Mouse (Mus musculus) megakaryocyte, embryonic 14.5 days (primary cell): ENCODE data around the gene Plg. TPM values are rescaled to one million over a fixed set of nuclear protein-coding genes. Genes with fewer than 3 reads are reported as not detected.

Experiments
- H3K27me3 ChIP-seq: replicated peaks from 2 replicates; pipeline ENCODE3; 2012; ENCODE audit warnings: inconsistent platforms
- H3K36me3 ChIP-seq: replicated peaks from 2 replicates; pipeline ENCODE3; 2012; ENCODE audit warnings: low read length, inconsistent platforms, mixed read lengths
- H3K4me1 ChIP-seq: 2 replicates; pipeline ENCODE4 v1.6.1; 2012; ENCODE audit warnings: inconsistent platforms
- H3K4me3 ChIP-seq: replicated peaks from 2 replicates; pipeline ENCODE3; 2012; ENCODE audit warnings: moderate library complexity, mild to moderate bottlenecking, inconsistent platforms
- H3K9me3 ChIP-seq: 2 replicates; pipeline ENCODE4 v1.6.1; 2012; ENCODE audit warnings: inconsistent platforms
- FLI1 ChIP-seq: IDR thresholded peaks from 2 replicates; pipeline ENCODE4 v1.6.1; 2012; ENCODE audit warnings: low read length, inconsistent platforms, mixed read lengths
- GATA1 ChIP-seq: IDR thresholded peaks from 3 replicates; pipeline ENCODE4 v1.6.1; 2012; ENCODE audit warnings: mixed read lengths, low read length, inconsistent platforms, borderline replicate concordance
- polyA plus RNA-seq: library from polyadenylated mRNA; stranded (reverse); fragments of >175 nt; gene quantifications from 2 replicates; pipeline ENCODE4 v1.2.3, GENCODE M21; 2012; ENCODE audit warnings: low replicate concordance; ENCODE audit not compliant: insufficient read depth

Gene Plg
- polyA plus RNA-seq, 1 experiment = not detected

DNA sequence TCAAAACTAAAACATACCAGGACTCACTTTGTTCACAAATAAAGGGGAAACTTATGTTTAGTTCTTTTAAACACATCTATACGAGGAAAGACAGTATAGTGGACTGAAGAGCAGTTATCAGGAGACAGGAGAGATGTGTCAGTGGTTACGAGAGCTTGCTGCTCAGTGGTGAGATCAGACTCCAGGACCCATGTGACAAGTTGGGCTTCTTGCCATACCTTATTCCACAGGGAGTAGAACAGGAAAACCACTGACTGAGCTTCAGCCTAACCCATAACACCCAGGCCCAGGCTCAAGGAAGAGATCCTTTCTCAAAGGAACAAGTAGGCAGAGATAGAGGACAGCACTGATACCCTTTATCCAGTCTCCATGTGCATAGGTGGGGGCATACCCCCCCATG, 66.2 kb downstream of the Plg start:
- peaks cover 8% of the 10 kb centered on the region for H3K9me3 ChIP-seq
- no peak overlapping the region for H3K4me3 ChIP-seq
- no peak for TF ChIP-seq FLI1
- no peak for TF ChIP-seq GATA1
- peaks cover 3% of the 10 kb centered on the region for H3K36me3 ChIP-seq
- H3K4me1 ChIP-seq = peaks cover 23% of the 10 kb centered on the region
- no peaks in the 10 kb centered on the region for H3K27me3 ChIP-seq

DNA sequence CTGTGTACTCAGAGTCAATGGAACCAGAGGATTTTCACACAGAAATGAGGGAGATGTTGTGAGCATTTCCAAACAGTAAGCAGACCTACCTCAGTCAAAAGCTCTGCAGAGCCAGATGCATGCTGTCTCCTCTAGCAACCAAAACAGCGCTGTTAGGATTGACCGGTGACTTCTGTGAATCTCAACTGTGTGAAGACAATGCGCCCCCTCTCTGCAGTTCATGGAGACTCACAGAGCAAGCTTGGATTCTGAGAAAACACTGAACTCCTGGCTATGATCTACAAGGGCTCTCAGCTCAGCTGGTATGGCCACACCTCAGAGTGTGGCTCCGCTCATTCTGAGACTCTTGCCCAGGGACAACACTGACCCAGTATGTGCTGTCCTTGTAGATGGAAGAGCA, 72.8 kb downstream of the Plg start:
- TF ChIP-seq GATA1 = no peak
- no peaks in the 10 kb centered on the region for H3K9me3 ChIP-seq
- H3K4me1 ChIP-seq = peaks cover 6% of the 10 kb centered on the region
- no peak overlapping the region for H3K4me3 ChIP-seq
- H3K27me3 ChIP-seq = no peaks in the 10 kb centered on the region
- H3K36me3 ChIP-seq = no peaks in the 10 kb centered on the region

DNA sequence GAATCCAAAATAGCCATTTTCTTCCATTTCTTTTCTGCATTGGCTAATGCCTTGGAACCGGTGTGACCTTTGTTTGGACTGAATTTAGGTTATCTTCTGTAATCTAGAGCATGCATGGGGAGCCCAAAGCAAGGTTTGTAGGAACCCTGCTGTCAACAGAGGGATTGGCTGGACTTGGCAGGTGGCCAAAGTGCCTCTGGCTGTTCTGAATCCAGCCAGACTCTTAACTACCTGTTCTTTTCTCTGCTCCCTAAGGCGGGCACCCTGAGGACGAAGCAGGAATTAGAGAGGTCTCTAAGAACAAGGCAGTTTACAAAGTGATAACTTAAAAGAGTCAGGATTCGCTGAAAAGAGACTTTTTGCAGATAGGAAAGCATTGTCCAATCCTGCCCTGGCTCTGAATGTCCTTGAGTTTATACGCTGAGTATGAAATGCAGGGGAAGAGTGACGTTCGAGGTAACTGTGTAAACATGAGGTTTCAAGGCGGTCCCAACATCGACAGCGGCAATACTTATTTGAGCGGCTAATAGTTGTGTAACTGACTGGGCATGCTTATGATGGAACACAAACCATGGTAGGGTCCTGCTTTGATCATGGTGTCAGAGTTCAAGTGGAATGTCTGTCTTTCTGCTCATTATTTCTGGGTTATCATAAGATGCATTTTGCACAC, 74.6 kb downstream of the Plg start:
- peaks cover 6% of the 10 kb centered on the region for H3K4me1 ChIP-seq
- no peak overlapping the region for H3K4me3 ChIP-seq
- no peaks in the 10 kb centered on the region for H3K9me3 ChIP-seq
- no peaks in the 10 kb centered on the region for H3K27me3 ChIP-seq
- TF ChIP-seq GATA1 (no peak), FLI1 (no peak)
- H3K36me3 ChIP-seq = no peaks in the 10 kb centered on the region

DNA sequence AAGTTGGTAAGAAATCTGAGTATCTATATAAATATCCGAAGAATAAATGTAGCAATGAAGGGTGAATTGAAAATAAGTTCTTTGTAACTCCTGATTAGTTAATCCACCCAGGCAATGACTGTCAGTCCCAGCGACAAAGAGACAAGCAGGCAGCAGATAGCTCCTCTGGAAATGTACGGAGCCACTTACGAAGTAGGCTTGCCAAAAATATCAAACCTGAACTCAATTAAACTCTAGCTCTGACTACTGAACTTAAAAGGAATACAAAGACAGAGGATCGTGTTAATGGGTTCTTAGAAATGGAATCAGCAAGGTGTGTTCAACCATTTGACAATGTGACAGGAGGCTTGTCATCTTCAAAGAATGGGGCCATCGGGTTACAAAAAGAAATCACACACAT, 75.3 kb downstream of the Plg start:
- no peaks in the 10 kb centered on the region for H3K9me3 ChIP-seq
- no peak overlapping the region for H3K4me3 ChIP-seq
- H3K27me3 ChIP-seq = no peaks in the 10 kb centered on the region
- peaks cover 12% of the 10 kb centered on the region for H3K4me1 ChIP-seq
- no peaks in the 10 kb centered on the region for H3K36me3 ChIP-seq
- TF ChIP-seq FLI1 (no peak), GATA1 (no peak)

DNA sequence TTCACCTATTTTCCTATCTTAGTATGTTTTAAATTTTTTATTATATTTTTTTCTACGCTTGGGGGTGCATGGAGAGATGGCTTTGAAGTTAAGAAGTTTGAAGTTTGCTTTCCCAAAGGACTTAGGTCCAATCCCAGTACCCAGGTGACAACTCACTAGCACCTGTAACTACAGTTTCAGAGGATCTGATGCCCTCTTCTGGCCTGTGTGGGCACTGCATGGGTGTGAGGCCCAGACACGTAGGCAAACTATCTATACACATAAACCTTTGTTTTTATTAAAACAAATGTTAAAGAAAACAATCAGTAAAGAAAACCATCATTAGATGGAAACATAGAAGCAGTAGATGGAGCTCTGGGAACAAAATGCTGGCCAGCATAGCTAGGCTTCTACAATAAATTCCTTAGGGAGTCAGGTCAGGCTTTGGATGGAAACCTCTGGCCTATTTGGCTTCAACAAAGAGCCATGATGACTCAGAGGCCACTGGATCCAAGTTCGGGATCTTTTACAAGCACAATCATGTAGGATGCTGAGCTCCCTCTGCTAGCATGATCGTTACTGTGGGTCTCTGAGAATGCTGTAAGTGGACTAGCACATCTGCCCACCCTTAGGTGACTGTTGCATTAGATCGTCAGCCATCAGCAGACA, 76.9 kb downstream of the Plg start:
- Histone ChIP-seq H3K27me3 (no peaks in the 10 kb centered on the region), H3K4me3 (no peak overlapping the region), H3K4me1 (peaks cover 14% of the 10 kb centered on the region), H3K9me3 (no peaks in the 10 kb centered on the region), H3K36me3 (no peaks in the 10 kb centered on the region)
- no peak for TF ChIP-seq FLI1
- no peak for TF ChIP-seq GATA1

DNA sequence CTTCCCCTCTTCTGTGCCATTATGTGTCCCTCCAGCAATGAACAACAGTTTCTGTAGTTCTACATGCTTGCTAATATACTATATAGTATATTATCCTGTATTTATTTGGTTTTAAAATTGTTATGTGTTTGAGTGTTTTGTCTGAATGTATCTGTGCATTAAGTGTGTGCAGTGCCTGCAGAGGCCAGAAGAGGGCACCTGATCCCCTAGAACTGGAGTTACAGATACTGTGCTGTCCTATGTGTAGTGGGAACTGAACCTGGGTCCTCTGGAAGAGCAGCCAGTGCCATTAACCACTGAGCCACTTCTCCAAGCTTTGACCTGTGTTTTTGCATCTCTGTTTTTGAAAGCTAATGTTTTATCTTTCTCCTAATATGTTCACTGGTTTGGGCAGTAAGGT, 82.8 kb downstream of the Plg start:
- TF ChIP-seq GATA1 (no peak), FLI1 (no peak)
- H3K36me3 ChIP-seq = no peaks in the 10 kb centered on the region
- no peak overlapping the region for H3K4me3 ChIP-seq
- peaks cover 8% of the 10 kb centered on the region for H3K4me1 ChIP-seq
- H3K27me3 ChIP-seq = no peaks in the 10 kb centered on the region
- H3K9me3 ChIP-seq = peaks cover 2% of the 10 kb centered on the region; the same call in 1 of the 2 replicates

DNA sequence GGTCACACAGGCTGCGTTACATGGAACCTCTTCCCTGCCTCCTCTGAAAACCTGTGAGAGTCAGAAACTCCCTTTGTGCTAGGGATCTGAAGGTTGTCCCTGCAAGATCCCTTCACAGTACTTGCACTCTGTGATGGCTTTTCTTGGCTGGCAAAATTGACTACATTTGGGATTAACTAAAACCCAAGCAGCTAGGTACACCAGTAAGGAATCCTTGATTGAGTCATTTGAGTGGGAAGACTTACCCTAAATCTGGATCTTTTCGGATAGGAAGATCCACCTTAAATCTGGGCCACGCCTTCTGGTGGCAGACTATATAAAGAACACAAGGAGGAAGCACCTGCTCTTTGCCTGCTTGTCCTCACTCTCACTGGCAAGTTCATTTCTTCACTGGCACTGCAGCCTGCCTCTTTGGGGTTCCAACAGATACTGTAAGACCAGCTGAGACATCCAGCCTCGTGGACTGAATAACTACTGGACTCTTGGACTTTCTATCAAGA, 88.1 kb downstream of the Plg start:
- peaks cover 31% of the 10 kb centered on the region for H3K4me1 ChIP-seq
- no peaks in the 10 kb centered on the region for H3K36me3 ChIP-seq
- no peak for TF ChIP-seq FLI1
- no peak for TF ChIP-seq GATA1
- H3K4me3 ChIP-seq = no peak overlapping the region
- no peaks in the 10 kb centered on the region for H3K27me3 ChIP-seq
- peaks cover 3% of the 10 kb centered on the region; the same call in 1 of the 2 replicates for H3K9me3 ChIP-seq

DNA sequence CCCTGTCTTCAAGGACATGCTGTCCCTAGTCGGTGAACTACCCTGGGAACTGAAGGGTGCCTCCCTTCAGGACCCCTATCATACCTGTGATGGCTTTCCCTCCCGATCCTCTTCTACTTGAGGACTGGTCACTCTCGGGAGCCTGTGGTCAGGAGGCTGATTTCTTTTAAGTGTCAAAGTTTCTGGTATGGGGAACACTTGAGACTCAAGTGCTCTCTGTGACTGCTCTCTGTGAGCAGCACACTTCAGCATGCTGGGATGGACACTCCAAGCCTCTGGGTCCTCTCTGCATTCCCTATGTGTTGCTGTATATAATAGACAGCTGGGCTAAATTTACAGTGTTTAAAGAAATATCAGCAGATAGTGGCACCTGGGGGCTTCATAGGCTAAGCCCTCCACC, 89.2 kb downstream of the Plg start:
- peaks cover 3% of the 10 kb centered on the region; the same call in 1 of the 2 replicates for H3K9me3 ChIP-seq
- H3K36me3 ChIP-seq = no peaks in the 10 kb centered on the region
- H3K27me3 ChIP-seq = no peaks in the 10 kb centered on the region
- TF ChIP-seq GATA1 (no peak), FLI1 (no peak)
- H3K4me3 ChIP-seq = no peak overlapping the region
- H3K4me1 ChIP-seq = peaks cover 42% of the 10 kb centered on the region

DNA sequence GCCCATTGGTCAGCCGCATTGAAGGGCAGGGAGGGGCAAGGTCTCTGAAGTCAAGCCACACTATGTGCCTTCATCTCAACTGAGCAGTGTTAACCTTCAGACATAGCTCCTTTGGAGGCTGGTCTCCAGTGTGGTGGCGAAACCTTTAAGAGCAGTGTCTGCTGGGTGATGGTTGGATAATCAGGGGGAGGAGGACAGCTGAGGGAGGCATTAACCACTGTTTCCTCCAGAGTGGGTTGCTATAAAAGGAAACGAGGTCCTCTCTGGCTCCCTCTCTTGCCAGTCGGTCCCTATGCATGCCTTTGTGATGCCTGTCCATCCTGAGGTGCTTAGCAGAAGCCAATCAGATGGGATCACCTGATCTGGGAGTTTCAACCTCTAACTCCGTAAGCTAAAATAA, 90.3 kb downstream of the Plg start:
- H3K4me3 ChIP-seq = peak overlapping the region; percentile 4
- peaks cover 53% of the 10 kb centered on the region for H3K4me1 ChIP-seq
- H3K27me3 ChIP-seq = no peaks in the 10 kb centered on the region
- no peaks in the 10 kb centered on the region for H3K36me3 ChIP-seq
- H3K9me3 ChIP-seq = peaks cover 11% of the 10 kb centered on the region
- TF ChIP-seq FLI1 (no peak), GATA1 (no peak)

Other genes starting within 250 kb of the Plg start
- 4.9 and 34.0 TPM in 2 replicates for gene Map3k4, start 59.8 kb upstream of the Plg start, polyA plus RNA-seq
- gene Slc22a3, start 129.1 kb downstream of the Plg start, polyA plus RNA-seq = 0.66 and 1.0 TPM in 2 replicates
- gene Slc22a2, start 205.5 kb downstream of the Plg start, polyA plus RNA-seq = not detected in 2 replicates